Mouse (Mus musculus) kidney, adult 2 months (tissue): ENCODE results near the gene Gabarapl2.

Experiments
- CTCF ChIP-seq: fragments of 200-500 bp; conservative IDR thresholded peaks from 2 replicates; pipeline ENCODE4 v1.5.1; 2011; ENCODE audit warnings: low read depth, mild to moderate bottlenecking, control low read depth, low read length, moderate library complexity, mixed read lengths; ENCODE audit not compliant: insufficient read depth, insufficient read length
- POLR2A ChIP-seq: fragments of 200-500 bp; IDR thresholded peaks from one replicate; pipeline ENCODE4 v1.6.1; 2011; ENCODE audit warnings: low read depth, low read length, control low read depth

GRCm38 (mm10) chr8:111963091-111963490 lies 22.6 kb downstream of the Gabarapl2 start:
- TF ChIP-seq POLR2A (no peak), CTCF (no peak)
